Mouse (Mus musculus) fibroblast of lung, adult 2 months (primary cell): Measurements from ENCODE around the gene Zfp335.

Source experiments
- DNase-seq: peaks from one replicate; pipeline ENCODE4 v3.0.0-alpha.2; 2011; ENCODE audit warnings: low read depth

Gene Zfp335

DNA sequence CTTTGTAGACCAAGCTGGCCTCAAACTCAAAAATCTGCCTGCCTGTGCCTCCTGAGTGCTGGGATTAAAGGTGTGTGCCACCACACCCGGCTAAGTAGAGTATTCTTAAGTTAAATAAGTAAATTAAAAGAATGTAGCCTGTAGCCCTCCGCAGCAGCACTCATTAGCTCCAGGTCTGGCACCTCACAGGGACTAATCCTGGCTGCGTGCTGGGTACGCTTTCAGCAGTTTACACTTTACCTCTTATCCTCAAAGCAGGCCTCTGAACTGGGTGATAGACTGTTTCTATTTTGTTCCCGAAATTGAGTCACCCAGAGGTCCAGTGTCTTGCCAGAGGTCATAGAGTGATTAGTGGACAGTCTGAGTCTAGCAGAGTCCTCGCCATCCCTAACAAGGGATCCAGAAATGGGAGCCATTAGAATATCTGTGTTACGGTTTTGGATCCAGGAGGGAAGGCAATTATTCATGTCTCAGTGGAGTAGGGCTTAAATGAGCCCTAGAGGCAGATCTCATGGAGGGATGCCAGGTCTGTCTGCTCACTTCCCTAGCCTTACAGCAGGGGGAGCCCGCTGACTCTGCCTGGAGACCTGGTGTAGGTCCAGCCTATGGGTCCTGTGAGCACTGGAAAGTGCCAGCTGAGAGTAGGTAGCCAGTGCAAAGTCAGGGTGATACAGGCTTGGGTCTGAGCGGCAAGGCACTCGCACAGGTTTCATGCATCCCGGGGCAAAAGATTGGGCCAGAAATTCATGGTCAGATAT lies 12.7 kb upstream of the Zfp335 start:
- DNase-seq: peak; percentile 70

- no peak for DNase-seq
Measured at GRCm38 (mm10) chr2:164923291-164923690, 11.7 kb upstream of the Zfp335 start.

- no peak for DNase-seq
Measured at GRCm38 (mm10) chr2:164921984-164922383, 10.4 kb upstream of the Zfp335 start.

- DNase-seq: no peak
Measured at GRCm38 (mm10) chr2:164918325-164918724, 6.8 kb upstream of the Zfp335 start.

GRCm38 (mm10) chr2:164917371-164917770 lies 5.8 kb upstream of the Zfp335 start:
- no peak for DNase-seq

GRCm38 (mm10) chr2:164916820-164917219 lies 5.3 kb upstream of the Zfp335 start:
- DNase-seq: no peak

- DNase-seq: no peak
Measured at GRCm38 (mm10) chr2:164913428-164913786, 1.9 kb upstream of the Zfp335 start.

DNA sequence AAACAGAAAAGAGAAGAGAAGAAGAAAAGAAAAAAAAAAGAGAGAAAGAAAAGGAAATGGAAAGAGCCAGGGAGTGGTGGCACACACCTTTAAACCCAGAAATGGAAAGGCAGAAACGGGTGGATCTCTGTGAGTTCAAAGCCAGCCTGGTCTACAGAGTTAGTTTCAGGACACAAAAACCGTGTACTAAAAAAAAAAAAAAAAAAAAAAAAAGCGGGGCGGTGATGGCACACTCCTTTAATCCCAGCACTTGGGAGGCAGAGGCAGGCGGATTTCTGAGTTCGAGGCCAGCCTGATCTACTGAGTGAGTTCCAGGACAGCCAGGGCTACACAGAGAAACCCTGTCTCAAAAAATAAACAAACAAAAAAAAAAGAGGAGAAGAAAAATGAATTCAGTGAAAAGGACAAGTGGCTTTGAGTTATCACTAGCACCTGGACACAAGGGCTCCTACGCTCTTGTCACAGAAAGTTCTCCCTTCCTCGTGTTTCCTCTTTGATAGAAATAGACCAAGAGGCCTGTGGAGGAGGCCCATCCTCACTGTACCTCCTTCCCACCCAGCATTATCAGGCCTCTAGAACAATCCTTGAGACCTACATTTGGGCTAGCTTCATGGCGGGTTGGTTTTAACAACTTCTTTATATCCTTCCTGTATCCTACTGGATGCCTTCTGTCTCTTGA lies 1.3 kb upstream of the Zfp335 start:
- no peak for DNase-seq

DNA sequence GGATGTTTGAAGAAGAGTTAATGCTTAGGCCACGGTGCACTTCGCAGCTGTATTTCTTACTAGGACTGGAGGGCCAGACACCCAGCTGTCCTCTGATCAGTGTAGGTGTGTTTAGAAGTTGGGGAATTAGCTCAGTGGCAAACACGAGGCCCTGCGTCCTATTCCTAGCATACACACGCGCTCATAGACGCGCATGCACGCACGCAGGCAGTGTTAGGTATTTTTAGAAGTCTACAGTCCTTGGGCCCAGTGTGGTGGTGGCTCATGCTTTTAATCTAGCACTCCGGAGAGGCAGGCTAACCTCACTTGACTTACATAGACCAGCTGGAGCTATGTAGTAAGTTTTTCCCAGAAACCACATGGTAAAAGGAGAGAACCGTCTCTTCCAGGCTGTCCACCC lies 594 bp upstream of the Zfp335 start:
- no peak for DNase-seq

DNA sequence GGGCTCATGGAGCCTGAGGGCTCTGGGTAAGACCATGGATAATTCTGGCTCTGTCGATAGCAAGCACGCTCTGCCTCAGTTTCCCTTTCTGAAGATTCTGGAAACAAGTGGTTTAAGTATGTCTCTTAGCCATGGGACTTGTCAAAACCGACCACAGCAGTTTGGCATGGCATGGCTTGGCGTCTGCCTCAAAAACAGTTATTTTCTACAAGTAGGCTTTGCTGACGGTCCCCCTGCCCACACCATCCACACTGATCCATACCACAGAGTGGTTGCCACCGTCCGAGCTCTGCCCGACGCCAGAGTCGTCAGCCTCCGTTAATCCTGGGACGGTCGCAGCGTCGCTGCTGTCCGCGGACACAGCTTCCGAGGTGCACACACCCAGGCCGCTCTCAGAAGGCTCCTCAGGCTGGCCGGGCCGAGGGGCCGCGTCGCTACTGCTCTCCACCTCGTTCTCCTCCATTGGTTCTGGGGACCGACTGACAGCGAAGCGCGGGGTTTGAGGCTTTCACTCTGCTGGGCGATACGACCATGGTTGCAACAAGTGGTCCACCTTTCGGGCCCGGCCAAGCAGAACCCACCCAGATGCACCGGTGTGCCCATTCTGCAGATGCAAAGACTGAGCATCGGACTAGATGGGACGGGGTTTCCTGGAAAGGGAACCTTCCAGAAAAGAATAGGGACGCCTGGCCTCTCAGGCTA lies 1.0 kb downstream of the Zfp335 start:
- DNase-seq: no peak

GRCm38 (mm10) chr2:164909542-164909941 lies 2.0 kb downstream of the Zfp335 start:
- no peak for DNase-seq

- no peak for DNase-seq
Measured at GRCm38 (mm10) chr2:164909100-164909499, 2.5 kb downstream of the Zfp335 start.

GRCm38 (mm10) chr2:164908011-164908410 lies 3.5 kb downstream of the Zfp335 start:
- DNase-seq: no peak

DNA sequence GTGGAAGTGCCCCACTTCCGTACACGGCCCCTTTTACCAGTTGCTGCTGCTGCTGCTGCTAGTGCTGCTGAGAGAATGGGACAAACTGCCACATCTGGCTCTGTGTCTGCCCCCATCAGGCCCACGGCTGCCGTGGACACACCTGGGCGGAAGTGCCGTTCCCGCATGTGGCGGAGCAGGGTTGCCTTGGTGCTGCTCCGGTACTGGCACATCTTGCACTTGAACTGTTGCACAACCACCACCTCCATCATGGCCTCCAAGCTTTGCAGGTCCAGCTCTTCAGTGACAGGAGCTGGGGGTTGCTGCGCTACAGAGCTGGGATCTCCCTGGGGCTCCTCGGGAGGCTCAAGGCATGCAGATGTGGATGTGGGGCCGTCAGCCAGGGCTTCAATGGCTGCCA lies 4.0 kb downstream of the Zfp335 start:
- no peak for DNase-seq

DNA sequence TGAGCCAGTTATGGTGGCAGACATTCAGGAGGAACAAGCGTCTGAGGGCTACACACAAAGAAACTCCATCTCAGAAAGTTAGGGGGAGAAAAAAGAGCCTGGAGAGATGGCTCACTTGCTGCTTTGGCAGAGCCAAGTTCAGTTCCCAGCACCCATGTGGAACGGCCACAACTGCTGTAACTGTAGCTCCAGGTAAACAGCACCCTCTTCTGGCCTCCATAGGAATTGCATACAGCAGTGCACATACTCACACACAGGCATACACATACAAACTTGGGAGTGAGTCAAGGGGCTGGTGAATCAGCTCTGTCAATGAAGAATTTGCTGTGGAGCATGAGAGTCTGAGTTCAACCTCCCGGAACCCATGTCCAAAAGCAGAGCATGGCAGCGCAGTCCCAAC lies 5.5 kb downstream of the Zfp335 start:
- DNase-seq: no peak

- no peak for DNase-seq
Measured at GRCm38 (mm10) chr2:164903496-164903895, 8.1 kb downstream of the Zfp335 start.

GRCm38 (mm10) chr2:164901380-164901779 lies 10.2 kb downstream of the Zfp335 start:
- no peak for DNase-seq

DNA sequence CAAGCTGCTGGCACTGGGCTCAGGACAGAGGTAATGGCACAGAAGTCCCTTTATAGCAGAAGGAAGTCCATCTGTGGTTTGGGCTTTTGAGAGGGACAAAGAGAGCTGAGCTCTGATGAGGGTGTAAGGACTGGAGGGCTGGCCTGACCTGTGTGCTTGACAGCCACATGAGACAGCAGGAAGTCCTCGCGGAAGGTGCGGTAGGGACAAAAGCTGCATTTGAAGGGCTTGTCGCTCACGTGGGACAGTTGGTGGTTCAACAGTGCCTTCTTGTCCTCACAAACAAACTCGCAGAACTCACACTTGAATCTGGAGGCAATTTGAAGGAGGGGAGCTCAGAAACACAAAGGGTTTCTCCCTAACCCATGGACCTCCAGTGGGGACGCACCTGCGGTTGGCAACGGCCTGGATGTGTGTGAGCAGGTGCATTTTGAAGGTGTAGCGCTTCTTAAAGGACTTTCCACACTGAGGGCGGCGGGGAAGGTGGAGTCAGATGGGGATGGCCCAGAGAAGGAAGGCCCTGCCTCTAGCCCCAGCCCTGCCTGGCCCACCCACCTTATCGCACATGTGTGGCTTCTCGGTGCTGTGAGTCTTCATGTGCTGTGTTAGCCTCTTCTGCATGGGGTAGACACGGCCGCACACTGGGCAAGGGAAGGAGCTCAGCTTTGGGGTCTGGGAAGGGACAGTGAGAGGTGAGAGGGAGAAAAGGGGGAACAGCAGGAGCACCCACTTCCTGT lies 11.7 kb downstream of the Zfp335 start:
- DNase-seq: no peak

DNA sequence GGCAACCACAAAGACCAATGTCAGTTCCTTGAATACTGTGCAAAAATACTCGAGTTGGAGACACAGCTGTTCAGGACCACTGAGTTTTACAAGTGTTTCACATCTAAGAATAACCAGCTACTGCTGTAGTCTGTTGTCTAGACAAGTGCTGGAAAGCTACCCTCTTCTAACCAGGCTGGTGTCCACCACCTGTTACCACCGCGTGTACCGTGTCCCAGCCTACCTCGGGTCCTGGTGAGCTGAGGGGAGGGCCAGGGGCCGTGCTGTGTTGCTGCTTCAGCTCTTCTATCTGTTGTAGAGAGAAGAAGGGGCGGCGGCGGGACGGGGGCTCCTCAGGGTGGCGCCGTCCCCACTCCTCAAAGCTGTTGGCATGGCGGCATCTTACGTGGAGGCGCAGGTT lies 12.5 kb downstream of the Zfp335 start:
- DNase-seq: no peak

DNA sequence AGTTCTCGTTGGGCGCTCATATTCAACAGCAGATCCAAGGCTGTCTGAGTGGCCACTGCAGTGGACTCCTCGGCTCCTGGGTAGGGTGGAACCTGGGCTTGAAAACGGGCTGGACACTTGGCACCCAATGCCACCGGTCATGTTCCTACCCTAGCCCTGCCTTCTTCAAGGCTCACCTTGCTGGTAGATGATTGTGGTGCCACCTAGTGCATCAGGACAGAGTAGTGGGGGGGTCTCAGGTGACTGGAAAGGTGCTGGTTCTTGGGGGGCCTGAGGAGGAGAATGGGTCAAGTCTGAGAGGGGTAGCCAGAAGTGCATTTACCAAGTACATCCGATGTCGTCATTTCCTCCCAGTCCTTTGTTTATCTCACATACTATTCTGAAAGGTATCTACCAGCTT lies 13.5 kb downstream of the Zfp335 start:
- no peak for DNase-seq

DNA sequence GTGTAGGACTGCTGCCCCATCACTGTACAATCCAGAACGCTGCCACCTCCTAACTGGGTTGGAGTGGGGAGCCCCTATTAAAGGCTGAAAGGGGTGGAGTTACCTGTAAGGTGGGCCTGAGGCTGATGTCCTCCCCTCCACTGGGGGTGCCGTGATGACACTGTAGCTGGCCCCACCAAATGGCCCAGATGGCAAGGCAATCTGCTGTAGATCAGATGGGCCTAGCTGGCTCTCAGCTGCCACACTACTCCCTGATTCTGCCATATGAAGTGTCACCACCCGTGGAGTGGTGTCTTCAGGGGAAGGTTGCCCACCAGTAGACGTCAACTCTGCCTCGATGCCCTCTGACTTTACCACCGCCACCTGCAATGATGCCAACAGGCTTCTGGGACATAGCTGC lies 15.7 kb downstream of the Zfp335 start:
- DNase-seq: no peak

GRCm38 (mm10) chr2:164894644-164895043 lies 16.9 kb downstream of the Zfp335 start:
- DNase-seq: no peak

- DNase-seq: no peak
Measured at GRCm38 (mm10) chr2:164894048-164894447, 17.5 kb downstream of the Zfp335 start.
